Mouse (Mus musculus): ENCODE measurements at regions not wholly inside any gene's neighbourhood (a gene's known extent, or its start where the extent isn't known, plus 50 kb on each side); places are given as distances from the start of the nearest gene placed in this dataset.

DNA sequence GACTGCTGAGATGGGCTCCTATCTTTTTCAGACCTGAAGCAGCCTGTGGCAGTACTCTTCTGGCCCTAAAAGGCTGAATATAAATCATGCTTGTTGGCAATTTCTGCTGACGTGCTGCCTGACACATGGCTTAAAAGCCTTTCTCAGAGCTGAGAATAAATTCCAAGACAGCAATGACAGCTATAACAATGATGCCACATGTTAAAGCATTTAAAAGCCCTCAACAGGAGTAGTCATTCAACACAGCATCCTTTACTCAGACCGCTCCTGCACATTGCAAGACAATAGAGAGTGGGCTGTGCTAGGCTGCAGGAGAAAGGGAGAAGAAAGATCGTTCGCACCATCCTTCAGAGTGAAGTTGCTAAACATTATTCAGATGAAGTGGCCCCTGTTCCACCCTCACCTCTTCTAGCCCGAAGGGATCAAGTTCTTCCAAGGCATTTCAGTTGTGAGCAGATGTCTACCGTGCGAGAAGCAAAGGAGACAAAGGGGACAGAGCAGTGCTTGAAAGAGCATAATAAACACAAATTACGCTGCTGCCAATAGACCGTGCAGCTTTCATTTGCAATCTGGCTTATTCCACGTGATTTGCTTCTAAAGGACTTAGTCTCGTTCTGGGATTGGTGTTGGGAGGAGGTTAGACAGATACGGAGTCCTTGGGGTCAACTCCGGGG is 275.1 kb upstream of the Acvr2a start:
- TF ChIP-seq CTCF (IDR thresholded peaks at IDR 0.05; ENCODE audit: low read depth) (no peak), EP300 (IDR thresholded peaks at IDR 0.05; ENCODE audit: low read depth) (no peak)

Measured in liver, embryonic 14.5 days (tissue).